Mouse (Mus musculus) forebrain, embryonic 13.5 days (tissue): ENCODE measurements around the gene 1190005I06Rik. TPM values are rescaled to one million over a fixed set of nuclear protein-coding genes. Genes with fewer than 3 reads are reported as not detected.

ENCODE experiments used
- ATAC-seq: fragments of 200-750 bp; cut with Nextera tagmentation; 2 replicates; pipeline ENCODE4 v1.8.0; 2017
- H3K27ac ChIP-seq: fragments of 300-500 bp; sonication (generic); 2 replicates; pipeline ENCODE4 v1.5.1; 2015; ENCODE audit warnings: inconsistent platforms, mild to moderate bottlenecking, moderate library complexity
- H3K27me3 ChIP-seq: fragments of 300-500 bp; sonication (generic); 2 replicates; pipeline ENCODE4 v1.6.1; 2015; ENCODE audit warnings: mild to moderate bottlenecking, inconsistent platforms
- H3K36me3 ChIP-seq: fragments of 300-500 bp; sonication (generic); 2 replicates; pipeline ENCODE4 v1.6.1; 2015; ENCODE audit warnings: mild to moderate bottlenecking, inconsistent platforms; ENCODE audit not compliant: poor library complexity, severe bottlenecking
- H3K4me1 ChIP-seq: fragments of 300-500 bp; sonication (generic); 2 replicates; pipeline ENCODE4 v1.6.1; 2015; ENCODE audit warnings: inconsistent platforms
- H3K4me2 ChIP-seq: fragments of 300-500 bp; sonication (generic); 2 replicates; pipeline ENCODE4 v1.6.1; 2015; ENCODE audit warnings: inconsistent platforms, mild to moderate bottlenecking, moderate library complexity
- H3K4me3 ChIP-seq: fragments of 300-500 bp; sonication (generic); 2 replicates; pipeline ENCODE4 v1.5.1; 2015; ENCODE audit warnings: mild to moderate bottlenecking, inconsistent platforms
- H3K9ac ChIP-seq: fragments of 300-500 bp; sonication (generic); 2 replicates; pipeline ENCODE4 v1.6.1; 2015; ENCODE audit warnings: mild to moderate bottlenecking, inconsistent platforms
- H3K9me3 ChIP-seq: fragments of 300-500 bp; sonication (generic); replicated peaks from 2 replicates; pipeline ENCODE4 v1.6.1; 2016; ENCODE audit warnings: inconsistent platforms
- WGBS: fragments of 180-500 bp; shearing (Covaris S2); methylation state at CpG from one replicate; pipeline ENCODE4 v1.1.7; 2015; 5-methylcytosine and 5-hydroxymethylcytosine counted together
- polyA plus RNA-seq: library from polyadenylated mRNA; unstranded; fragments of >200 nt; fragmentation: Nextera tagmentation; extraction: Ambion mirVana; gene quantifications from 2 replicates; pipeline ENCODE4 v1.2.1, GENCODE M21; 2015

The 1190005I06Rik gene
- 3.7 and 4.5 TPM in 2 replicates for polyA plus RNA-seq

DNA sequence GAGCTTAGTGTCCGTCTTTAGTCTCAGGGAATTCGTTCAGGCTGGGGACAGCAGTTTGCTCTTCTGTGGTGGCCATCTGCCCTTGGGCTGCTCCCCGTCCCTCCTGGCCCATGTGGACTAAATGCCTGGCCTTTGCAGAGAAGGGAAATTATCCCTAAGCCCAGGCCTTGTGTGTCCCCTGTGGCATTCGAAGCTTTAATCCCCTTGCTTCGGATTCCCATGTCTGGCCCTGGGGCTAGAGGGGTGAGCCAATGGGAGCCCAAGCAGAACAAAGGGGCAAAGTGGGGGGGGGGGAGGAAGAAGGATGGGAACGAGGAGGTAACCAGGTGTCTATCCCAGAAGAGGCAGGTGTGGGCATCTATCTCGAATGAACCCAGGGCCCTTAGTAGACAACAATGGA, at the start of gene 1190005I06Rik:
Gene 1190005I06Rik (minus strand): TSS at position 101 of the 400 bp plus-strand sequence.
- no peak within 1 kb of the TSS for H3K4me3 ChIP-seq
- no peak within 1 kb of the TSS for H3K27ac ChIP-seq
- no peaks in the 10 kb centered on the region for H3K27me3 ChIP-seq
- no peak within 1 kb of the TSS for H3K9ac ChIP-seq
- peaks cover 5% of the 10 kb centered on the region for H3K36me3 ChIP-seq
- H3K4me2 ChIP-seq = no peak within 1 kb of the TSS
- no peaks in the 10 kb centered on the region for H3K9me3 ChIP-seq
- H3K4me1 ChIP-seq = peaks cover 7% of the 10 kb centered on the region; the same call in 1 of the 2 replicates
- no peak for ATAC-seq
- 28% methylated on average over 7 of the region's 7 CpGs for WGBS

DNA sequence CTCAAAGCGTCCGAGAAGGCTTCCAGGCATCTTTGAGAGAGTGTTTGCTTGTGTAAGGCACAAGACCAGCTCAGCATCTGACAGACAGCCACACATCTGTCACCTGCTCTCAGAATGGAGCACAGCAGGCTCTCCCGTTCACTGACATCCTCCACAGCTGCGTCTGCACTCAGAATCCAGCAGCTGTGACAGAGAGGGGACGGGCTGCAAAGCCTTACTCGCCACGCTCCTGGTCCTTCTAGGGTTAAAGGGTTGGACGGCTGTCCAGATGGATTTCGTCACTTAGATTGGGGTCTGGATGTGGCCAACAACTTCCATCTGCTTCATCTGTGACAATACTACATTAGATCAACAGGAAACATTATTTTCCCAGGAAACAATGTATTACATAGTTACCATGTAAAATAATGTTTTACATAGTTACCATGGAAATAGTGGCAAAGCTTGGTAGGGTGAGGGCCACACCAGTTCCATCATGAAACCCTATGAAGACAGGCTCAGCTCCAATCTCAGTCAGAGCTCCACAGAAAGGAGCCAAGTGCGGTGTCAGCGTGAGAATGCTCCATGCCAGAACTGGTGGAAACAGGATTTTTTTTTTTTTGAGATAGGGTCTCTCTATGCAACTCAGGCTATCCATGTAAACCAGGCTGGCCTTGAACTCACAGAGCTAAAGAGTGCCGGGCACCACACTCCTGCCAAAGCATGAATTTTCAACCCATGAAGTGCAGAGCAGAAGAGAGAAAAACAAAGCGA, 49.1 kb upstream of the 1190005I06Rik start:
- 73% methylated on average over 13 of the region's 13 CpGs for WGBS
- Histone ChIP-seq H3K36me3 (no peaks in the 10 kb centered on the region), H3K9ac (no peak overlapping the region), H3K4me3 (no peak overlapping the region), H3K4me1 (peaks cover 4% of the 10 kb centered on the region; the same call in 1 of the 2 replicates), H3K27me3 (no peaks in the 10 kb centered on the region), H3K9me3 (no peaks in the 10 kb centered on the region), H3K4me2 (no peak overlapping the region), H3K27ac (no peak overlapping the region)
- no peak for ATAC-seq

DNA sequence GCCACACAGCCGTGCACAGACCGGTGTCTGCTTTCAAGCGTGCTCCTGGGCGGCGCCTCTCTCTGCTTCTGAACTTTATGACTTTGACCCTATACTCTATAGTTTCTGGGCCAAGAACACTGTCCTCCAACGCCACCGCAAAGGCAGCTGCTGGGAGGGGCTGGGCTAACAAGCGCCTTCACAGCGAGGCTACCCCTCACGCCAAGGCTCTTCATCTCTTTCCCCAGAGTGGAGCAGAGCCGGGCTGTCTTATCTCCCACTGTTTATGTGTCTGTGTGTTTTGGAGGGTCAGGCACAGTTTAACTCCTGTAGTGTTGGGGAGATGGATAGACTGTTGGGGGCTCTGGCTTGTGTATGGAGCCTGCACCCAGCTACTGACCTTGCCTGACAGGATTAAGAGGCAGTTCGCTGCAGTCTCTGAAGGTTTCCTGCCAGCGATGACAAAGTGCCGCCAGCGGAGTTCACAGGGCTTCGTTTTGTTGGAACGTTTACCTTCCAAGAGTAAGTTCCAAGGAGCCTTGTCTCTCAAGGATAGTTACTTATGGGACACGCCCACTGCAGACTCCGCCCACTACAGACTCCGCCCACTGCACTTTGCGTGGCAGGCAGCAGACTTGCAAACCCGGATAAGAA, 46.5 kb upstream of the 1190005I06Rik start:
- 57% methylated on average over 22 of the region's 22 CpGs for WGBS

DNA sequence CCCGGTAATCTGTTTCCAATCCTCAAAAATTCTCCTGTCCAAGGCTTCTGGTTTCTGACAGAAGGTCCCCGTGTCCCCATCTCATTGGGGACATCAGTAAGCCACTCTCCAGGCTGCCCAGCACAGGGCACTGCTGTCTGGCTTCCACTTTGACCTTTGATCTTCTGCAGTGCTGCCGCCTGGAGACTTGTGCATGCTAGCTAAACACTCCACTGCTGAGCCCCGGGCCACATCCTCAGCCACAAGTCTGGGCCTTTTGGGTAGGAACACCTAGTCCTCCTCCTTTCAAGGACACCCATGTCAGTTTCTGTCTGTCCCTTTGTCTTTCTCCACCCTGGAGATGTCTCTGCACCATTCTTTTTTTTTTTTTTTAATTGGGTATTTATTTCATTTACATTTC, 45.5 kb upstream of the 1190005I06Rik start:
- Histone ChIP-seq H3K4me1 (peaks cover 4% of the 10 kb centered on the region; the same call in 1 of the 2 replicates), H3K9ac (no peak overlapping the region), H3K4me3 (no peak overlapping the region), H3K4me2 (no peak overlapping the region), H3K9me3 (no peaks in the 10 kb centered on the region), H3K27me3 (no peaks in the 10 kb centered on the region; the same call in 1 of the 2 replicates), H3K27ac (no peak overlapping the region), H3K36me3 (no peaks in the 10 kb centered on the region)
- no peak for ATAC-seq
- WGBS = 80% methylated on average over 4 of the region's 4 CpGs

More for the DNA sequence above, 46.5 kb upstream of the 1190005I06Rik start:
- no peak overlapping the region for H3K4me3 ChIP-seq
- no peak overlapping the region for H3K4me2 ChIP-seq
- no peaks in the 10 kb centered on the region; the same call in 1 of the 2 replicates for H3K27me3 ChIP-seq
- no peak overlapping the region for H3K9ac ChIP-seq
- no peaks in the 10 kb centered on the region for H3K36me3 ChIP-seq
- no peaks in the 10 kb centered on the region for H3K9me3 ChIP-seq
- peaks cover 4% of the 10 kb centered on the region; the same call in 1 of the 2 replicates for H3K4me1 ChIP-seq
- ATAC-seq = no peak
- no peak overlapping the region for H3K27ac ChIP-seq

DNA sequence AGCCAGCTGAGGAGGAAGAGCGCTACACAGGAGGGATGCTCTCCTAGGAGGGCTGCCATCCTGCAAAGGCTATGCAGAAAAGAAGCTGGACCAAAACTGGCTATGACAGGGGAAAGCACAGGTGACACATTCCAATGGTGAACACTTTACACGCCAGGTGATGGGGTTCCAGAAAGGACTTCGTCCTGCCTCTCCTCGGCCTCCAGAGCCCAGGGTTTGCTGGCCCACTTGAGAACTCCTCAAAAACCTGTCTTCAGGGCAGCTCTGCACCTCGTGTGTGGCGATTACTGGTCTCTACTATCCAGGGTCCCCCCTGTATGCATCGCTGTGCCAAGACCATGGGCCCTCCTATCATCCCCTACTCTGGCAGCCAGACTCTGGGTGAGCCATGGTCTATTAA, 41.1 kb upstream of the 1190005I06Rik start:
- H3K9ac ChIP-seq = no peak overlapping the region

DNA sequence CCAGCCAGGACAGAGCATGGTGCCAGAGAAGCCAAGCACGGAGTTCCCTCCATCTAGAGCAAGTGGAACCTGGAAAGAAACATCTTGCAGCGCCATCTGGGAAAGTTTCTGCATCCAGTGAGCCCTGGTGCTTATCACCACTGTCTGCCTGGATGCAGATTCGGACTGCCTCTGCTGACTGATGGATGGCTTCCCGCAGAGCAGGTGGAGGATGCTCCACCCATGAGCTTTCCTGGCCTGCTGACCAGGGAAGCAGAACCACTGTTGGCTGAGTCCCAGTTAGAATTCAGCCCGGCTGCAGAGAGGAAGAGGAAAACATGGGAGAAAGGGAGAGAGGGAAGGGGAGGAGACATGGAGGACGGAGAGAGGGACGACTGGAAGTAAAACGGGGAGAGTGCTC, 40.4 kb upstream of the 1190005I06Rik start:
- H3K27me3 ChIP-seq = peaks cover 3% of the 10 kb centered on the region; the same call in 1 of the 2 replicates
- no peak for ATAC-seq
- no peaks in the 10 kb centered on the region for H3K4me1 ChIP-seq
- H3K27ac ChIP-seq = no peak overlapping the region
- H3K9me3 ChIP-seq = no peaks in the 10 kb centered on the region
- H3K36me3 ChIP-seq = no peaks in the 10 kb centered on the region
- WGBS = 80% methylated on average over 8 of the region's 8 CpGs
- H3K9ac ChIP-seq = no peak overlapping the region
- H3K4me2 ChIP-seq = no peak overlapping the region
- H3K4me3 ChIP-seq = no peak overlapping the region

More for the DNA sequence above, 41.1 kb upstream of the 1190005I06Rik start:
- no peak overlapping the region for H3K4me3 ChIP-seq
- no peak overlapping the region for H3K4me2 ChIP-seq
- WGBS = 91% methylated on average over 7 of the region's 7 CpGs
- no peak overlapping the region for H3K27ac ChIP-seq
- no peak for ATAC-seq
- no peaks in the 10 kb centered on the region for H3K9me3 ChIP-seq
- no peaks in the 10 kb centered on the region for H3K4me1 ChIP-seq
- no peaks in the 10 kb centered on the region for H3K36me3 ChIP-seq
- H3K27me3 ChIP-seq = peaks cover 3% of the 10 kb centered on the region; the same call in 1 of the 2 replicates

DNA sequence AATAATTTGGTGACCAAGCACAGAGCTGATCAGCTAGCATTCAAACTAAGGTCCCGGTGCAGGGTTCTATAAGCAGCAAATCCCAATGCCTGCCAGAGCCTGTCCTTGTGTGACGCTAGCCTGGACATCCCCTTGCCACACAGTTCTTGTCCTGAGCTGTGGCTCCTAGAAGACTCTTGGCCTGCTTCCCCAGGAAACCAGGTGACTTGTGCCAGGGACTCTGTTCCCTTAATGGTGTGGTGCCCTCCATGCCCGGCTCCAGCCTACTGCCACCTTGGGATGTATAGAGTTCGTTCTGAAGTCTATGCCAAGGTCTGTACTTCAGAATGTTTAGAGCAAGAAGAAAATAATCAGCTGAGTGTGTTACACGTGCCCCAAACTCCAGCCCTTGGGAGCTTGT, 39.1 kb upstream of the 1190005I06Rik start:
- no peaks in the 10 kb centered on the region for H3K36me3 ChIP-seq
- H3K9ac ChIP-seq = no peak overlapping the region
- H3K4me3 ChIP-seq = no peak overlapping the region
- H3K27me3 ChIP-seq = peaks cover 3% of the 10 kb centered on the region; the same call in 1 of the 2 replicates
- no peak for ATAC-seq
- H3K9me3 ChIP-seq = no peaks in the 10 kb centered on the region
- no peak overlapping the region for H3K4me2 ChIP-seq
- H3K4me1 ChIP-seq = no peaks in the 10 kb centered on the region
- 85% methylated on average over 5 of the region's 5 CpGs for WGBS
- H3K27ac ChIP-seq = no peak overlapping the region

DNA sequence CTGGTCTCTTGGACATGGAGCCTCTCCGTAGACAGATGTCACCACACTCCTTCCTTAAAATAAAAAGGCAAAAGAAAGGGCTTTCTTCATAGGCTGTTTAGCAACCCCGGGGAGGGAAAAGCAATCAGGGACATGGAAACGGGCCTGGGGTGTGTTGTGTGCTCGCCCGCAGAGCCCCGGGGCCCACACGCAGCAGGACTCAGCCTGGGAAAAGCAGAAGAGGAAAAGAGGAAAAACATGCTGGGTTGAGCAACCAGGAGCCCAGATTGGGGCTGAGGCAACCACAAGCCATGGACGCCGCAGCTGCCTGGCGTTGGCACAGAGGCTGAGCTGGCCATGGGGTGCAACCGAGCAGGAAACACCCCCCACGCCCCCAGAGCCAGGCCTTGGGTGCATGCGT, 38.6 kb upstream of the 1190005I06Rik start:
- Histone ChIP-seq H3K27me3 (peaks cover 3% of the 10 kb centered on the region; the same call in 1 of the 2 replicates), H3K27ac (no peak overlapping the region), H3K4me3 (no peak overlapping the region), H3K9ac (no peak overlapping the region), H3K4me2 (no peak overlapping the region), H3K36me3 (no peaks in the 10 kb centered on the region), H3K9me3 (no peaks in the 10 kb centered on the region), H3K4me1 (no peaks in the 10 kb centered on the region)
- 80% methylated on average over 13 of the region's 13 CpGs for WGBS
- ATAC-seq = no peak

DNA sequence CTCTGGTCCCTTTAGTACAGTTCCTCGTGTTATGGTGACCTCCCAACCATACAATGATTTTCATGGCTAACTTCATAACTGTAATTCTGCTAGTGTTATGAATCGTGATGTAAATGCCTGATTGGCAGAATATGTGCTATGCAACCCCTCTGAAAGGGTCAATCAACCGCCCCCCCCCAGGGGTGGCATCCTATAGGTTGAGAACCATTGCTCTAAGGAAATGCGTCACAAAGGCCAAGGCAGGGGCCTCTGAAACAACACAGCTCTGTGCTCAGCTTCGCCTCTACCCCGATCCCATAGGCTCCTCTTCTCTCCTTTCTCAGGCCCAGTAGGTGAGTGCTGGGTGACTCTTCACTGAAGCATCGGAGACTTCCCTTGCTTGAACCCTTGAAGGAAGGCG, 38.2 kb upstream of the 1190005I06Rik start:
- no peak overlapping the region for H3K27ac ChIP-seq
- no peak overlapping the region for H3K9ac ChIP-seq
- no peaks in the 10 kb centered on the region for H3K4me1 ChIP-seq
- ATAC-seq = no peak
- no peak overlapping the region for H3K4me3 ChIP-seq
- no peaks in the 10 kb centered on the region for H3K9me3 ChIP-seq
- no peaks in the 10 kb centered on the region for H3K36me3 ChIP-seq
- H3K4me2 ChIP-seq = no peak overlapping the region
- H3K27me3 ChIP-seq = peaks cover 3% of the 10 kb centered on the region; the same call in 1 of the 2 replicates
- 77% methylated on average over 8 of the region's 8 CpGs for WGBS

DNA sequence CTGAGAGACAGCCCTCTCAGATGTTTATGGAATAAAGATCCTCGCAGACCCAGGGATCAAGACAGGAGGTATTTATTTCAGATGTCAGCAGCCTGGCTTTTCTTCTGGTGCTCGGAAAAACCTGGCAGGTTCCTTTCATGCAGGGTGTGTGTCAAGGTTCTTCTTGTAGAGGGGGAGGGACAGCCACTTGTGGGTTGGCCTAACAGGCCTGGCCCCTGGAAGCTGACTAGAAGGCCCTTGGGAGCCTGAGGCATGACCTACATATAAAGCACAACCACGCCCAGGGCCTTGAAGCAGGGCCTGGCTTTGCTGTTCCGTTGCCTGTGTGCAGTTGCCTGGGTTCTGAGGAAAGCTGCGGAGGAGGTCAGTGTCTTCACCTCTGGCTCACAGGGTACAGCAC, 37.7 kb upstream of the 1190005I06Rik start:
- 75% methylated on average over 5 of the region's 5 CpGs for WGBS
- no peak overlapping the region for H3K27ac ChIP-seq
- H3K4me3 ChIP-seq = no peak overlapping the region
- H3K4me2 ChIP-seq = no peak overlapping the region
- no peaks in the 10 kb centered on the region for H3K36me3 ChIP-seq
- ATAC-seq = no peak
- no peaks in the 10 kb centered on the region for H3K4me1 ChIP-seq
- H3K9me3 ChIP-seq = no peaks in the 10 kb centered on the region
- peaks cover 3% of the 10 kb centered on the region; the same call in 1 of the 2 replicates for H3K27me3 ChIP-seq
- no peak overlapping the region for H3K9ac ChIP-seq

DNA sequence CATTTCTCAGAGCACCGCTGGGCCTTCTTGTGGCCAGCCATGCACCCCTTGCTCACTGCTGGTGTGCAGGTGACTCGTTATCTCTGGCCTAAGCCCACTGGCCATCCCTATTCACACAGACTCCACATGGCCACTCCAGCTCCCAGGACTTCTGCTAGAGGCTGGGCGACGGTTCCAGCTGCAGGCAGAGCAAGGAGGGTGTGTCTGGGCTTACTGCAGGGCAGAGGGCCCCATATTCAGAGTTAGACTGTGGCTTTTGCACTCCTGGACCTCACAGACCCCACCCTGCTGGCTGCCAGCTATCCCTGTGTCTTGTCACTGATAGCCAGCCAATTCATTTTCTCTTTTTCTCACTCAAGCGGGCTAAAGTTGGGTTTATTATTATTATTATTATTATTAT, 36.6 kb upstream of the 1190005I06Rik start:
- Histone ChIP-seq H3K4me1 (no peaks in the 10 kb centered on the region), H3K4me2 (no peak overlapping the region), H3K9me3 (no peaks in the 10 kb centered on the region), H3K4me3 (no peak overlapping the region), H3K27ac (no peak overlapping the region), H3K36me3 (no peaks in the 10 kb centered on the region), H3K9ac (no peak overlapping the region), H3K27me3 (peaks cover 3% of the 10 kb centered on the region; the same call in 1 of the 2 replicates)
- no peak for ATAC-seq
- 54% methylated on average over 5 of the region's 5 CpGs for WGBS

DNA sequence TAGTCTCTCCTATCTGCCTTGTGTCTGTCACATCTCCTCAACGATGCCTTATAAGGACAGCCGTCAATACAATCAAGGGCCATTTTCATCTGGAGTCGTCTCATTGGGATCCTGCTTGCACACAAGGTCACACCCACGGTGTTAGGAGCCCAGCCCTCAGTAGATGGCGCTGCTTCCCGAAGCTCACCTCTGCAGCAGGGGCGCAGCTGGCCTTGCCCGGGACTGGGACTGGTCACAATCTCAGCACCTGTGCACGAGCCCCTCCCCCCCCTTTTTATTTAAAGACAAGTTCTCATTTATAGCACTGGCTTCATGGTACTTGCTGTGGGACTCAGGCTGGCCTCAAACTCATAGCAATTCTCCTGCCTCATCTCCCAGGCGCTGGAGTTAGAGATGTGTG, 36.2 kb upstream of the 1190005I06Rik start:
- Histone ChIP-seq H3K27me3 (0 out of 2 replicates have a peak, but pooled peaks cover 3% of the 10 kb centered on the region), H3K4me1 (no peaks in the 10 kb centered on the region), H3K4me3 (no peak overlapping the region), H3K27ac (no peak overlapping the region), H3K36me3 (no peaks in the 10 kb centered on the region), H3K4me2 (no peak overlapping the region), H3K9me3 (no peaks in the 10 kb centered on the region), H3K9ac (no peak overlapping the region)
- ATAC-seq = no peak
- 14% methylated on average over 10 of the region's 10 CpGs for WGBS
